Mouse (Mus musculus): ENCODE data around the gene H2-Ob. TPM values are rescaled to one million over a fixed set of nuclear protein-coding genes. Genes with fewer than 3 reads are reported as not detected.
A peak's percentile ranks its signal among the peaks of the same experiment; 100 is the strongest.

Gene H2-Ob
- polyA plus RNA-seq, 2 experiments: 0.17 to 0.20 TPM

DNA sequence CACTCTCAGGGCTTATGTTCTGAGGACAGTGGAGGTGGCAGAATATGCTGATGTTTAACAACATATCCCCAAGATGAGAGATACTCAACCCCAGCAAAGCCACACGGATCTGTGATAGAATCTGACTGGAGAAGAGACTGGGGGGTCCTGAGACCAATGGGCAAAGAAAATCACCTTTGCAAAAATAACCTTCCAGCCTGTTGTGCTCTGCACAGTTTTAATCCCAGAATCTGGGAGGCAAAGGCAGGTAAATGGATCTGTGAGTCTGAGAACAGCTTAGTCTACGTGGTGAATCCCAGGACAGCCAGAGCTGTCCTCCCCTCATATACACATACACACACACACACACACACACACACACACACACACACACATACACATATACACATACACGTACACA lies 10.7 kb downstream of the H2-Ob start:
- H3K4me1 ChIP-seq (replicated peaks; ENCODE audit: control insufficient read depth in 2 of 2, insufficient read depth in 2 of 2, low read length in 1 of 2): no peaks in the 10 kb centered on the region
- H3K4me2 ChIP-seq (ENCODE audit: low read depth): no peak overlapping the region
- ATAC-seq (ENCODE audit: insufficient read depth) (no peak), DNase-seq (ENCODE audit: low read depth in 3 of 3, low spot score in 3 of 3) (no peak)
- H3K27me3 ChIP-seq (ENCODE audit: control insufficient read depth, insufficient read depth, low read length): no peaks in the 10 kb centered on the region
- no peaks in the 10 kb centered on the region for H3K36me3 ChIP-seq (replicated peaks; ENCODE audit: control insufficient read depth, insufficient read depth, low read depth)
- 16% methylated on average over 3 of the region's 3 CpGs for WGBS (ENCODE audit: insufficient replicate concordance)
- no peak overlapping the region for H3K27ac ChIP-seq
- no peaks in the 10 kb centered on the region for H3K9me3 ChIP-seq (ENCODE audit: control insufficient read depth, low read length)
- no peak overlapping the region for H3K9ac ChIP-seq (replicated peaks)
- no peak overlapping the region for H3K4me3 ChIP-seq (ENCODE audit: insufficient read depth in 1 of 2, low read depth in 2 of 2, low read length in 2 of 2)
- TF ChIP-seq CTCF (IDR thresholded peaks at IDR 0.05; ENCODE audit: low read depth) (no peak), EP300 (IDR thresholded peaks at IDR 0.05; ENCODE audit: low read depth) (no peak)

DNA sequence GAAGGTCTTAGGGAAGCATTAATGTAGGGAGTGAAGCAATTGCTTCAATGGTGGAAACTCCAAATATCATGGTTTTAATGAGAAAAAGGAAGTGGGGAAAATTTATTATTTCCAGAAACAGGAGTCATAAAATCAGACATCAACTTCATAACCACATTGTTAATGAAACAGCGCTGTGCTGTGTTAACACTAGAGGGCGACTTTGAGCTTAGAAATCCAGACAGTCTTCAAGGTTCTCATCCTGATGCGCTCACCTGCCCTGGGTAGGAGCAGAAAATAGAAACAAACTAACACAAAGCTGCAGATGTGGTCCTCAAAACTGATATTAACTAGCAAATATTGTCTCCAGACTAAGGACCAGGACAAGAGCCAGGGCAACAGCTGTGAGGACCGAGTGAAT lies 11.2 kb downstream of the H2-Ob start:
- TF ChIP-seq EP300 (IDR thresholded peaks at IDR 0.05; ENCODE audit: low read depth) (no peak), CTCF (IDR thresholded peaks at IDR 0.05; ENCODE audit: low read depth) (peak; percentile 58)
- Histone ChIP-seq H3K9ac (replicated peaks) (no peak overlapping the region), H3K27ac (no peak overlapping the region), H3K4me2 (ENCODE audit: low read depth) (no peak overlapping the region), H3K9me3 (ENCODE audit: control insufficient read depth, low read length) (no peaks in the 10 kb centered on the region), H3K4me1 (replicated peaks; ENCODE audit: control insufficient read depth in 2 of 2, insufficient read depth in 2 of 2, low read length in 1 of 2) (no peaks in the 10 kb centered on the region), H3K4me3 (ENCODE audit: insufficient read depth in 1 of 2, low read depth in 2 of 2, low read length in 2 of 2) (no peak overlapping the region), H3K36me3 (replicated peaks; ENCODE audit: control insufficient read depth, insufficient read depth, low read depth) (no peaks in the 10 kb centered on the region), H3K27me3 (ENCODE audit: control insufficient read depth, insufficient read depth, low read length) (no peaks in the 10 kb centered on the region)
- WGBS (ENCODE audit: insufficient replicate concordance): 13% methylated on average over 4 of the region's 4 CpGs
- ATAC-seq (ENCODE audit: insufficient read depth) (no peak), DNase-seq (ENCODE audit: low read depth in 3 of 3, low spot score in 3 of 3) (no peak)

GRCm38 (mm10) chr17:34251666-34252065 lies 13.0 kb downstream of the H2-Ob start:
- Histone ChIP-seq H3K4me1 (replicated peaks; ENCODE audit: control insufficient read depth in 2 of 2, insufficient read depth in 2 of 2, low read length in 1 of 2) (no peaks in the 10 kb centered on the region), H3K9ac (replicated peaks) (no peak overlapping the region), H3K27ac (no peak overlapping the region), H3K9me3 (ENCODE audit: control insufficient read depth, low read length) (no peaks in the 10 kb centered on the region), H3K36me3 (replicated peaks; ENCODE audit: control insufficient read depth, insufficient read depth, low read depth) (no peaks in the 10 kb centered on the region), H3K4me3 (ENCODE audit: insufficient read depth in 1 of 2, low read depth in 2 of 2, low read length in 2 of 2) (no peak overlapping the region), H3K27me3 (ENCODE audit: control insufficient read depth, insufficient read depth, low read length) (no peaks in the 10 kb centered on the region), H3K4me2 (ENCODE audit: low read depth) (no peak overlapping the region)
- no peak for ATAC-seq (ENCODE audit: insufficient read depth)
- WGBS (ENCODE audit: insufficient replicate concordance): 53% methylated on average over 4 of the region's 4 CpGs
- TF ChIP-seq EP300 (IDR thresholded peaks at IDR 0.05; ENCODE audit: low read depth): no peak
- peak; percentile 34 for TF ChIP-seq CTCF (IDR thresholded peaks at IDR 0.05; ENCODE audit: low read depth)
- no peak for DNase-seq (ENCODE audit: low read depth in 3 of 3, low spot score in 3 of 3)

GRCm38 (mm10) chr17:34256501-34256900 lies 17.8 kb downstream of the H2-Ob start:
- Histone ChIP-seq H3K9ac (replicated peaks) (no peak overlapping the region), H3K4me2 (ENCODE audit: low read depth) (no peak overlapping the region), H3K27me3 (ENCODE audit: control insufficient read depth, insufficient read depth, low read length) (no peaks in the 10 kb centered on the region; the same call in 1 of the 2 replicates), H3K9me3 (ENCODE audit: control insufficient read depth, low read length) (no peaks in the 10 kb centered on the region), H3K36me3 (replicated peaks; ENCODE audit: control insufficient read depth, insufficient read depth, low read depth) (no peaks in the 10 kb centered on the region), H3K27ac (no peak overlapping the region), H3K4me3 (ENCODE audit: insufficient read depth in 1 of 2, low read depth in 2 of 2, low read length in 2 of 2) (no peak overlapping the region), H3K4me1 (replicated peaks; ENCODE audit: control insufficient read depth in 2 of 2, insufficient read depth in 2 of 2, low read length in 1 of 2) (no peaks in the 10 kb centered on the region)
- ATAC-seq (ENCODE audit: insufficient read depth): no peak
- DNase-seq (ENCODE audit: low read depth in 3 of 3, low spot score in 3 of 3): no peak
- WGBS (ENCODE audit: insufficient replicate concordance): 58% methylated on average over 5 of the region's 5 CpGs
- no peak for TF ChIP-seq CTCF (IDR thresholded peaks at IDR 0.05; ENCODE audit: low read depth)

GRCm38 (mm10) chr17:34257594-34258375 lies 19.1 kb downstream of the H2-Ob start, which contains the start of gene H2-Ab1:
Gene H2-Ab1, plus strand, starts transcription at chr17:34257689.
- WGBS (ENCODE audit: insufficient replicate concordance): 47% methylated on average over 11 of the region's 11 CpGs
- ATAC-seq (ENCODE audit: insufficient read depth): no peak
- Histone ChIP-seq H3K9me3 (ENCODE audit: control insufficient read depth, low read length) (no peaks in the 10 kb centered on the region), H3K4me1 (replicated peaks; ENCODE audit: control insufficient read depth in 2 of 2, insufficient read depth in 2 of 2, low read length in 1 of 2) (no peaks in the 10 kb centered on the region), H3K9ac (replicated peaks) (no peak within 1 kb of the TSS), H3K27me3 (ENCODE audit: control insufficient read depth, insufficient read depth, low read length) (peaks cover 4% of the 10 kb centered on the region; the same call in 1 of the 2 replicates), H3K36me3 (replicated peaks; ENCODE audit: control insufficient read depth, insufficient read depth, low read depth) (no peaks in the 10 kb centered on the region), H3K27ac (no peak within 1 kb of the TSS), H3K4me2 (ENCODE audit: low read depth) (no peak within 1 kb of the TSS), H3K4me3 (ENCODE audit: insufficient read depth in 1 of 2, low read depth in 2 of 2, low read length in 2 of 2) (no peak within 1 kb of the TSS)
- no peak for DNase-seq (ENCODE audit: low read depth in 3 of 3, low spot score in 3 of 3)
- no peak for TF ChIP-seq EP300 (IDR thresholded peaks at IDR 0.05; ENCODE audit: low read depth)
- no peak for TF ChIP-seq CTCF (IDR thresholded peaks at IDR 0.05; ENCODE audit: low read depth)

Measured in liver, embryonic 14.5 days (tissue).